Mouse (Mus musculus): ENCODE measurements around the gene Gm20388. TPM values are rescaled to one million over a fixed set of nuclear protein-coding genes. Genes with fewer than 3 reads are reported as not detected.

Gm20388 gene
- polyA plus RNA-seq, 2 experiments, result 8.5 TPM; not detected in 1

DNA sequence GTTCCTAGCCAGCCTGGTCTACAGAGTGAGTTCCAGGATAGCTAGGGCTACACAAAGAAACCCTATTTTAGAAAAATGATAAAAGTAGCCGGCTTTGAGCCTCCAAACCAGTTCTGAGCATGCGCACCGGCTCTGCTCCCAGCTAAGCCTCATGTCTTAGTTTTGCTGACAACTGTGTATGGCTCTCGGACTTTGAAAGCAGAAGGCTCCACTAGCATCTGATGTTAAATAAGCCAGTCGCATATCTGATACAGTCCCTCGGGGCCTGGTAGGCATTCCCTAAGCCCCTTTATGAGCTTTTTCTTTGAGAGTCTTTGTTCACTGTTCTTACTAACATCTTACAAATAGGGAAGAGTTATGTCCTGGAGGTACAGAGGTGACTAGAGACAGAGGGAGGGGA, 1937.3 kb downstream of the Gm20388 start:
- Histone ChIP-seq H3K4me2 (ENCODE audit: low read depth) (no peak overlapping the region), H3K27ac (no peak overlapping the region), H3K27me3 (ENCODE audit: control insufficient read depth, insufficient read depth, low read length) (no peaks in the 10 kb centered on the region), H3K4me1 (replicated peaks; ENCODE audit: control insufficient read depth in 2 of 2, insufficient read depth in 2 of 2, low read length in 1 of 2) (peaks cover 19 to 24% of the 10 kb centered on the region in 2 experiments), H3K36me3 (replicated peaks; ENCODE audit: control insufficient read depth, insufficient read depth, low read depth) (no peaks in the 10 kb centered on the region), H3K4me3 (ENCODE audit: insufficient read depth in 1 of 2, low read depth in 2 of 2, low read length in 2 of 2) (no peak overlapping the region), H3K9me3 (ENCODE audit: control insufficient read depth, low read length) (no peaks in the 10 kb centered on the region), H3K9ac (replicated peaks) (no peak overlapping the region)
- no peak for DNase-seq (ENCODE audit: low read depth in 3 of 3, low spot score in 3 of 3)
- no peak for ATAC-seq (ENCODE audit: insufficient read depth)
- TF ChIP-seq EP300 (IDR thresholded peaks at IDR 0.05; ENCODE audit: low read depth) (no peak), CTCF (IDR thresholded peaks at IDR 0.05; ENCODE audit: low read depth) (no peak)
- WGBS (ENCODE audit: insufficient replicate concordance), result 67% methylated on average over 6 of the region's 6 CpGs

GRCm38 (mm10) chr8:121848495-121848894, 1937.9 kb downstream of the Gm20388 start:
- no peak overlapping the region for H3K27ac ChIP-seq
- TF ChIP-seq EP300 (IDR thresholded peaks at IDR 0.05; ENCODE audit: low read depth), result no peak
- TF ChIP-seq CTCF (IDR thresholded peaks at IDR 0.05; ENCODE audit: low read depth), result no peak
- no peak overlapping the region for H3K4me3 ChIP-seq (ENCODE audit: insufficient read depth in 1 of 2, low read depth in 2 of 2, low read length in 2 of 2)
- WGBS (ENCODE audit: insufficient replicate concordance), result 39% methylated on average over 10 of the region's 10 CpGs
- H3K4me2 ChIP-seq (ENCODE audit: low read depth), result no peak overlapping the region
- no peaks in the 10 kb centered on the region for H3K36me3 ChIP-seq (replicated peaks; ENCODE audit: control insufficient read depth, insufficient read depth, low read depth)
- no peaks in the 10 kb centered on the region for H3K9me3 ChIP-seq (ENCODE audit: control insufficient read depth, low read length)
- ATAC-seq (ENCODE audit: insufficient read depth) (no peak), DNase-seq (ENCODE audit: low read depth in 3 of 3, low spot score in 3 of 3) (no peak)
- peaks cover 19 to 24% of the 10 kb centered on the region in 2 experiments for H3K4me1 ChIP-seq (replicated peaks; ENCODE audit: control insufficient read depth in 2 of 2, insufficient read depth in 2 of 2, low read length in 1 of 2)
- no peak overlapping the region for H3K9ac ChIP-seq (replicated peaks)
- no peaks in the 10 kb centered on the region for H3K27me3 ChIP-seq (ENCODE audit: control insufficient read depth, insufficient read depth, low read length)

- no peak for ATAC-seq (ENCODE audit: insufficient read depth)
- no peaks in the 10 kb centered on the region for H3K9me3 ChIP-seq (ENCODE audit: control insufficient read depth, low read length)
- H3K9ac ChIP-seq (replicated peaks), result no peak overlapping the region
- DNase-seq (ENCODE audit: low read depth in 3 of 3, low spot score in 3 of 3), result no peak
- H3K4me1 ChIP-seq (replicated peaks; ENCODE audit: control insufficient read depth in 2 of 2, insufficient read depth in 2 of 2, low read length in 1 of 2), result peaks cover 19 to 24% of the 10 kb centered on the region in 2 experiments
- TF ChIP-seq CTCF (IDR thresholded peaks at IDR 0.05; ENCODE audit: low read depth), result no peak
- no peak for TF ChIP-seq EP300 (IDR thresholded peaks at IDR 0.05; ENCODE audit: low read depth)
- H3K27me3 ChIP-seq (ENCODE audit: control insufficient read depth, insufficient read depth, low read length), result no peaks in the 10 kb centered on the region
- no peak overlapping the region for H3K4me3 ChIP-seq (ENCODE audit: insufficient read depth in 1 of 2, low read depth in 2 of 2, low read length in 2 of 2)
- H3K36me3 ChIP-seq (replicated peaks; ENCODE audit: control insufficient read depth, insufficient read depth, low read depth), result no peaks in the 10 kb centered on the region
- WGBS (ENCODE audit: insufficient replicate concordance), result 59% methylated on average over 9 of the region's 9 CpGs
- H3K27ac ChIP-seq, result no peak overlapping the region
- H3K4me2 ChIP-seq (ENCODE audit: low read depth), result no peak overlapping the region
These were observed 1938.7 kb downstream of the Gm20388 start for GRCm38 (mm10) chr8:121849303-121849702.

GRCm38 (mm10) chr8:121850018-121850417, 1939.4 kb downstream of the Gm20388 start:
- 9% methylated on average over 6 of the region's 6 CpGs for WGBS (ENCODE audit: insufficient replicate concordance)
- Histone ChIP-seq H3K4me3 (ENCODE audit: insufficient read depth in 1 of 2, low read depth in 2 of 2, low read length in 2 of 2) (no peak overlapping the region), H3K9ac (replicated peaks) (peak overlapping the region; percentile 63), H3K4me1 (replicated peaks; ENCODE audit: control insufficient read depth in 2 of 2, insufficient read depth in 2 of 2, low read length in 1 of 2) (peaks cover 19 to 24% of the 10 kb centered on the region in 2 experiments), H3K9me3 (ENCODE audit: control insufficient read depth, low read length) (no peaks in the 10 kb centered on the region), H3K27ac (peak overlapping the region; percentile 58; the same call in 1 of the 2 replicates), H3K4me2 (ENCODE audit: low read depth) (peak overlapping the region; percentile 54), H3K27me3 (ENCODE audit: control insufficient read depth, insufficient read depth, low read length) (no peaks in the 10 kb centered on the region), H3K36me3 (replicated peaks; ENCODE audit: control insufficient read depth, insufficient read depth, low read depth) (no peaks in the 10 kb centered on the region)
- DNase-seq (ENCODE audit: low read depth in 3 of 3, low spot score in 3 of 3), result peak; percentile 61 to 70 (median 61)
- ATAC-seq (ENCODE audit: insufficient read depth), result peak; percentile 26; the same call in 1 of the 2 replicates
- TF ChIP-seq CTCF (IDR thresholded peaks at IDR 0.05; ENCODE audit: low read depth) (peak; percentile 97), EP300 (IDR thresholded peaks at IDR 0.05; ENCODE audit: low read depth) (0 out of 2 replicates have a peak, but pooled peaks have one; percentile 14)

GRCm38 (mm10) chr8:121850436-121850820, 1939.8 kb downstream of the Gm20388 start:
- no peaks in the 10 kb centered on the region for H3K36me3 ChIP-seq (replicated peaks; ENCODE audit: control insufficient read depth, insufficient read depth, low read depth)
- WGBS (ENCODE audit: insufficient replicate concordance), result 44% methylated on average over 12 of the region's 12 CpGs
- ATAC-seq (ENCODE audit: insufficient read depth), result peak; percentile 7; the same call in 1 of the 2 replicates
- H3K9me3 ChIP-seq (ENCODE audit: control insufficient read depth, low read length), result no peaks in the 10 kb centered on the region
- peak overlapping the region; percentile 58 for H3K27ac ChIP-seq
- peak overlapping the region; percentile 9 to 15; a peak in 2 of 4 replicates for H3K4me3 ChIP-seq (ENCODE audit: insufficient read depth in 1 of 2, low read depth in 2 of 2, low read length in 2 of 2)
- no peak for DNase-seq (ENCODE audit: low read depth in 3 of 3, low spot score in 3 of 3)
- H3K4me2 ChIP-seq (ENCODE audit: low read depth), result peak overlapping the region; percentile 54
- H3K27me3 ChIP-seq (ENCODE audit: control insufficient read depth, insufficient read depth, low read length), result no peaks in the 10 kb centered on the region
- peak overlapping the region; percentile 63 for H3K9ac ChIP-seq (replicated peaks)
- H3K4me1 ChIP-seq (replicated peaks; ENCODE audit: control insufficient read depth in 2 of 2, insufficient read depth in 2 of 2, low read length in 1 of 2), result peaks cover 19 to 24% of the 10 kb centered on the region in 2 experiments
- TF ChIP-seq CTCF (IDR thresholded peaks at IDR 0.05; ENCODE audit: low read depth) (no peak), EP300 (IDR thresholded peaks at IDR 0.05; ENCODE audit: low read depth) (no peak)

Measured in liver, embryonic 14.5 days (tissue).